Mouse (Mus musculus): Measurements from ENCODE around the gene H2-DMb2. TPM values are rescaled to one million over a fixed set of nuclear protein-coding genes. Genes with fewer than 3 reads are reported as not detected.
"Not testable (repeated sequence)": the region's sequence is repeated elsewhere in the genome, so short reads cannot be mapped to it uniquely, and the experiment has no call there.

Gene H2-DMb2
- polyA plus RNA-seq, 1 experiment from 2014 or later: 0.54 TPM

GRCm38 (mm10) chr17:34139416-34139815 lies 3.7 kb upstream of the H2-DMb2 start:
- Histone ChIP-seq H3K9ac (no peak overlapping the region), H3K27ac (replicated peaks) (no peak overlapping the region), H3K27me3 (peaks cover 59% of the 10 kb centered on the region), H3K9me3 (replicated peaks) (no peaks in the 10 kb centered on the region), H3K4me3 (replicated peaks) (peak overlapping the region; percentile 21), H3K4me1 (replicated peaks) (peaks cover 34% of the 10 kb centered on the region), H3K4me2 (peak overlapping the region; percentile 59), H3K36me3 (replicated peaks) (no peaks in the 10 kb centered on the region)
- no peak for ATAC-seq (ENCODE audit: insufficient read depth)
- 10% methylated on average over 16 of the region's 16 CpGs for WGBS (ENCODE audit: insufficient replicate concordance)

GRCm38 (mm10) chr17:34140240-34140639 lies 2.9 kb upstream of the H2-DMb2 start:
- 7% methylated on average over 5 of the region's 5 CpGs for WGBS (ENCODE audit: insufficient replicate concordance)
- H3K4me2 ChIP-seq: peak overlapping the region; percentile 59
- peak overlapping the region; percentile 21; the same call in 1 of the 2 replicates for H3K4me3 ChIP-seq (replicated peaks)
- H3K36me3 ChIP-seq (replicated peaks): no peaks in the 10 kb centered on the region
- H3K4me1 ChIP-seq (replicated peaks): peaks cover 34% of the 10 kb centered on the region
- peaks cover 59% of the 10 kb centered on the region for H3K27me3 ChIP-seq
- H3K27ac ChIP-seq (replicated peaks): no peak overlapping the region
- ATAC-seq (ENCODE audit: insufficient read depth): no peak
- no peaks in the 10 kb centered on the region for H3K9me3 ChIP-seq (replicated peaks)
- H3K9ac ChIP-seq: no peak overlapping the region; the same call in 1 of the 2 replicates

GRCm38 (mm10) chr17:34141448-34141847 lies 1.7 kb upstream of the H2-DMb2 start:
- ATAC-seq (ENCODE audit: insufficient read depth): no peak
- H3K36me3 ChIP-seq (replicated peaks): no peaks in the 10 kb centered on the region
- no peak overlapping the region for H3K9ac ChIP-seq
- no peak overlapping the region for H3K4me2 ChIP-seq
- H3K9me3 ChIP-seq (replicated peaks): no peaks in the 10 kb centered on the region
- H3K27me3 ChIP-seq: peaks cover 57% of the 10 kb centered on the region
- H3K4me3 ChIP-seq (replicated peaks): no peak overlapping the region
- 37% methylated on average over 4 of the region's 4 CpGs for WGBS (ENCODE audit: insufficient replicate concordance)
- H3K27ac ChIP-seq (replicated peaks): no peak overlapping the region
- H3K4me1 ChIP-seq (replicated peaks): peaks cover 26% of the 10 kb centered on the region

GRCm38 (mm10) chr17:34142456-34143010 lies 574 bp upstream of the H2-DMb2 start:
- peak overlapping the region; percentile 46; the same call in 1 of the 2 replicates for H3K27ac ChIP-seq (replicated peaks)
- ATAC-seq (ENCODE audit: insufficient read depth): no peak

GRCm38 (mm10) chr17:34143461-34143860 lies 354 bp downstream of the H2-DMb2 start:
- 30% methylated on average over 5 of the region's 5 CpGs for WGBS (ENCODE audit: insufficient replicate concordance)
- peaks cover 26% of the 10 kb centered on the region for H3K4me1 ChIP-seq (replicated peaks)
- peaks cover 37% of the 10 kb centered on the region for H3K27me3 ChIP-seq
- H3K27ac ChIP-seq (replicated peaks): no peak overlapping the region
- ATAC-seq (ENCODE audit: insufficient read depth): no peak
- H3K4me2 ChIP-seq: peak overlapping the region; percentile 30; the same call in 1 of the 2 replicates
- no peaks in the 10 kb centered on the region for H3K36me3 ChIP-seq (replicated peaks)
- no peak overlapping the region for H3K4me3 ChIP-seq (replicated peaks)
- H3K9ac ChIP-seq: no peak overlapping the region
- H3K9me3 ChIP-seq (replicated peaks): no peaks in the 10 kb centered on the region

More at GRCm38 (mm10) chr17:34142456-34143010, 574 bp upstream of the H2-DMb2 start:
- no peaks in the 10 kb centered on the region for H3K9me3 ChIP-seq (replicated peaks)
- H3K27me3 ChIP-seq: peaks cover 46% of the 10 kb centered on the region
- no peaks in the 10 kb centered on the region for H3K36me3 ChIP-seq (replicated peaks)
- H3K4me2 ChIP-seq: peak overlapping the region; percentile 30; the same call in 1 of the 2 replicates
- H3K9ac ChIP-seq: no peak overlapping the region
- WGBS (ENCODE audit: insufficient replicate concordance): 43% methylated on average over 7 of the region's 7 CpGs
- peaks cover 26% of the 10 kb centered on the region for H3K4me1 ChIP-seq (replicated peaks)
- no peak overlapping the region for H3K4me3 ChIP-seq (replicated peaks)

- not testable (repeated sequence) for ATAC-seq (ENCODE audit: insufficient read depth); H3K27ac ChIP-seq (replicated peaks); H3K9ac ChIP-seq; H3K4me2 ChIP-seq; H3K4me3 ChIP-seq (replicated peaks); H3K9me3 ChIP-seq (replicated peaks); H3K36me3 ChIP-seq (replicated peaks)
- 71% methylated on average over 4 of the region's 4 CpGs for WGBS (ENCODE audit: insufficient replicate concordance)
- Histone ChIP-seq H3K27me3 (peaks cover 29% of the 10 kb centered on the region), H3K4me1 (replicated peaks) (peaks cover 23% of the 10 kb centered on the region)
These were observed 1.1 kb downstream of the H2-DMb2 start for GRCm38 (mm10) chr17:34144221-34144620.

- Histone ChIP-seq H3K4me1 (replicated peaks) (peaks cover 16% of the 10 kb centered on the region), H3K4me3 (replicated peaks) (no peak overlapping the region), H3K9me3 (replicated peaks) (no peaks in the 10 kb centered on the region), H3K4me2 (no peak overlapping the region), H3K36me3 (replicated peaks) (no peaks in the 10 kb centered on the region), H3K27ac (replicated peaks) (no peak overlapping the region), H3K9ac (no peak overlapping the region), H3K27me3 (peaks cover 22% of the 10 kb centered on the region)
- WGBS (ENCODE audit: insufficient replicate concordance): 68% methylated on average over 3 of the region's 3 CpGs
- no peak for ATAC-seq (ENCODE audit: insufficient read depth)
These were observed 1.9 kb downstream of the H2-DMb2 start for GRCm38 (mm10) chr17:34144960-34145371.

- H3K9ac ChIP-seq: no peak within 1 kb of the TSS
These were observed 9.8 kb downstream of the H2-DMb2 start, which contains the start of gene H2-DMb1 for GRCm38 (mm10) chr17:34152923-34153322. Gene H2-DMb1 (plus strand): TSS chr17:34153072.

GRCm38 (mm10) chr17:34155534-34155933 lies 12.4 kb downstream of the H2-DMb2 start:
- no peaks in the 10 kb centered on the region for H3K36me3 ChIP-seq (replicated peaks)
- no peak overlapping the region for H3K4me2 ChIP-seq
- no peak overlapping the region for H3K9ac ChIP-seq
- no peak overlapping the region for H3K27ac ChIP-seq (replicated peaks)
- no peaks in the 10 kb centered on the region for H3K9me3 ChIP-seq (replicated peaks)
- H3K27me3 ChIP-seq: no peaks in the 10 kb centered on the region
- H3K4me3 ChIP-seq (replicated peaks): no peak overlapping the region
- no peak for ATAC-seq (ENCODE audit: insufficient read depth)
- 48% methylated on average over 5 of the region's 5 CpGs for WGBS (ENCODE audit: insufficient replicate concordance)
- H3K4me1 ChIP-seq (replicated peaks): no peaks in the 10 kb centered on the region

More at GRCm38 (mm10) chr17:34152923-34153322, 9.8 kb downstream of the H2-DMb2 start, which contains the start of gene H2-DMb1:
- Histone ChIP-seq H3K4me1 (replicated peaks) (no peaks in the 10 kb centered on the region), H3K9me3 (replicated peaks) (no peaks in the 10 kb centered on the region), H3K27ac (replicated peaks) (no peak within 1 kb of the TSS), H3K4me2 (no peak within 1 kb of the TSS), H3K27me3 (no peaks in the 10 kb centered on the region), H3K4me3 (replicated peaks) (no peak within 1 kb of the TSS), H3K36me3 (replicated peaks) (no peaks in the 10 kb centered on the region)
- 42% methylated on average over 4 of the region's 4 CpGs for WGBS (ENCODE audit: insufficient replicate concordance)
- ATAC-seq (ENCODE audit: insufficient read depth): no peak

- no peaks in the 10 kb centered on the region for H3K9me3 ChIP-seq (replicated peaks)
- no peak overlapping the region for H3K4me3 ChIP-seq (replicated peaks)
- H3K9ac ChIP-seq: no peak overlapping the region
- H3K4me1 ChIP-seq (replicated peaks): no peaks in the 10 kb centered on the region
- H3K4me2 ChIP-seq: no peak overlapping the region
- ATAC-seq (ENCODE audit: insufficient read depth): no peak
- no peaks in the 10 kb centered on the region for H3K27me3 ChIP-seq
- 40% methylated on average over 9 of the region's 9 CpGs for WGBS (ENCODE audit: insufficient replicate concordance)
- H3K27ac ChIP-seq (replicated peaks): no peak overlapping the region
- H3K36me3 ChIP-seq (replicated peaks): no peaks in the 10 kb centered on the region
These were observed 21.2 kb downstream of the H2-DMb2 start for GRCm38 (mm10) chr17:34164202-34164895.

GRCm38 (mm10) chr17:34165033-34165730 lies 22.1 kb downstream of the H2-DMb2 start:
- H3K36me3 ChIP-seq (replicated peaks): no peaks in the 10 kb centered on the region
- no peaks in the 10 kb centered on the region for H3K4me1 ChIP-seq (replicated peaks)
- no peaks in the 10 kb centered on the region for H3K27me3 ChIP-seq
- no peak overlapping the region for H3K4me3 ChIP-seq (replicated peaks)
- H3K4me2 ChIP-seq: no peak overlapping the region
- WGBS (ENCODE audit: insufficient replicate concordance): 28% methylated on average over 6 of the region's 6 CpGs
- H3K9me3 ChIP-seq (replicated peaks): no peaks in the 10 kb centered on the region
- H3K9ac ChIP-seq: no peak overlapping the region
- ATAC-seq (ENCODE audit: insufficient read depth): no peak
- H3K27ac ChIP-seq (replicated peaks): no peak overlapping the region

All from liver, embryonic 15.5 days (tissue).